Comparison of ENCODE assay signal across 8 mouse cellular contexts in the genomic region with DNA sequence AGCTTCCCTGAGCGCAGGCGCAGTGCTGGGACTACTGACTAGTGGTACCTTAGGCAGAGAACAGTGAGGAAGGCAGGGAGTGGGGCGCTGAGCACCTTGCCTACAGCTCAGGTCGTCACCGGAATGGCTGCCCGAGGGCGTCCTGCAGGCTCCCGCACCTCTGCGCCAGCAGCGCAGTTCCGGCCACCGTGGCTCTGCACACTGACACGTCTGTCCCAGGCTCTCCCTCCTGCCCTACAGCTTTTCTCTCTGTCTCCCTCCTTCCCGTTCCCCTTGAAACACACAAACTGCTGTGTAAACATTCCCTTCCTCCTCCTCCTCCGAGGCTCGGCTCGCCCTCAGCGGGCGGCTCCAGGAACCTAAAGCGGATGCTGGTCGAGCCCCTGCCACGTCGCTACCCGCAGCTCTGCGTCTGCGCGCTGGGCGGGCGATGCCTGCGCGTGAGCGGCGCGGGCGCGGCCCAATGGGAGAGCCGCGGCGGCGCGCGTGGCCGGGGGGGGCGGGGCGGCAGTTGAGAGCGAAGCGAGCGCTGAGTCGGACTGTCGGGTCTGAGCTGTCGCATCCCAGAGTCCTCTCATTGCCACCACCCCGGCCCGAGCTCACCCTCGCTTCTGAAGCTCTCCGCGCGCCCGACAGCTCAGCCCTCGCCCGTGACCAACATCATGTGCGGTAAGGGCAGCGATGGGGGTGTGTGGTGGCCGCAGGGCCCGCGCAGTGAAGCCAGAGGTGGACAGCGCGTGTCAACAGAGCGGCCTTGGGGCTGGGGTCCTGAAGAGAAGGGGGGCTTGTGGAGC. TPM values are rescaled to one million over a fixed set of nuclear protein-coding genes. Genes with fewer than 3 reads are reported as not detected.
A peak's percentile ranks its signal among the peaks of the same experiment; 100 is the strongest.
DNase-seq lines count a peak whose midpoint lies in the region; ATAC-seq lines count a peak whose summit lies in the region.

Gfpt1 (plus strand) TSS at position 510 of the 794 bp plus-strand sequence.

- H3K4me3 ChIP-seq in forebrain, embryonic 11.5 days (ENCODE audit: low read depth, low read length): peak within 1 kb of the TSS; percentile 85
- H3K4me3 ChIP-seq in heart, embryonic 16.5 days (ENCODE audit: low read length): peak within 1 kb of the TSS; percentile 100
- H3K4me3 ChIP-seq in liver, embryonic 15.5 days (replicated peaks): peak within 1 kb of the TSS; percentile 79
- peak within 1 kb of the TSS; percentile 63 for H3K4me3 ChIP-seq in neural tube, embryonic 12.5 days

- no peaks in the 10 kb centered on the region for H3K27me3 ChIP-seq in forebrain, embryonic 11.5 days (ENCODE audit: control insufficient read depth, insufficient read depth, low read length)
- H3K27me3 ChIP-seq in heart, embryonic 16.5 days (ENCODE audit: control insufficient read depth, insufficient read depth, low read length): no peaks in the 10 kb centered on the region
- H3K27me3 ChIP-seq in liver, embryonic 15.5 days: no peaks in the 10 kb centered on the region
- H3K27me3 ChIP-seq in neural tube, embryonic 12.5 days (replicated peaks): no peaks in the 10 kb centered on the region

- WGBS in forebrain, embryonic 11.5 days: under 1% methylated on average over 68 of the region's 68 CpGs
- WGBS in heart, embryonic 16.5 days: under 1% methylated on average over 63 of the region's 68 CpGs
- WGBS in liver, embryonic 15.5 days (ENCODE audit: insufficient replicate concordance): under 1% methylated on average over 68 of the region's 68 CpGs
- WGBS in neural tube, embryonic 12.5 days: under 1% methylated on average over 68 of the region's 68 CpGs

- peak within 1 kb of the TSS; percentile 90 for H3K9ac ChIP-seq in forebrain, embryonic 11.5 days (ENCODE audit: low read length)
- H3K9ac ChIP-seq in heart, embryonic 16.5 days (ENCODE audit: low read length): peak within 1 kb of the TSS; percentile 99
- peak within 1 kb of the TSS; percentile 91 for H3K9ac ChIP-seq in liver, embryonic 15.5 days
- peak within 1 kb of the TSS; percentile 78 for H3K9ac ChIP-seq in neural tube, embryonic 12.5 days

- no peaks in the 10 kb centered on the region for H3K36me3 ChIP-seq in forebrain, embryonic 11.5 days (ENCODE audit: control insufficient read depth, insufficient read depth, low read length)
- no peaks in the 10 kb centered on the region for H3K36me3 ChIP-seq in heart, embryonic 16.5 days (ENCODE audit: control insufficient read depth, insufficient read depth)
- H3K36me3 ChIP-seq in liver, embryonic 15.5 days (replicated peaks): no peaks in the 10 kb centered on the region
- H3K36me3 ChIP-seq in neural tube, embryonic 12.5 days: no peaks in the 10 kb centered on the region

- H3K9me3 ChIP-seq in forebrain, embryonic 11.5 days (ENCODE audit: control insufficient read depth, low read length): no peaks in the 10 kb centered on the region
- no peaks in the 10 kb centered on the region for H3K9me3 ChIP-seq in heart, embryonic 16.5 days (replicated peaks; ENCODE audit: control insufficient read depth, low read length)
- no peaks in the 10 kb centered on the region for H3K9me3 ChIP-seq in liver, embryonic 15.5 days (replicated peaks)
- H3K9me3 ChIP-seq in neural tube, embryonic 12.5 days: no peaks in the 10 kb centered on the region

- peaks cover 3% of the 10 kb centered on the region; the same call in 1 of the 2 replicates for H3K4me1 ChIP-seq in forebrain, embryonic 11.5 days (replicated peaks; ENCODE audit: control insufficient read depth, insufficient read depth, low read length)
- peaks cover 16% of the 10 kb centered on the region for H3K4me1 ChIP-seq in heart, embryonic 16.5 days (ENCODE audit: control insufficient read depth, insufficient read depth, low read length)
- H3K4me1 ChIP-seq in liver, embryonic 15.5 days (replicated peaks): peaks cover 40% of the 10 kb centered on the region
- H3K4me1 ChIP-seq in neural tube, embryonic 12.5 days: peaks cover 14% of the 10 kb centered on the region; the same call in 1 of the 2 replicates

- peak; percentile 95 for ATAC-seq in forebrain, embryonic 11.5 days (replicated peaks; ENCODE audit: low FRiP score)
- ATAC-seq in heart, embryonic 16.5 days (replicated peaks; ENCODE audit: extremely low read depth, insufficient read depth, low FRiP score): peak; percentile 98
- ATAC-seq in liver, embryonic 15.5 days (ENCODE audit: insufficient read depth): peak; percentile 96
- peak; percentile 96 for ATAC-seq in neural tube, embryonic 12.5 days (ENCODE audit: low FRiP score, low read depth)

- peak within 1 kb of the TSS; percentile 78 for H3K4me2 ChIP-seq in forebrain, embryonic 11.5 days (ENCODE audit: low read depth, low read length, severe bottlenecking)
- peak within 1 kb of the TSS; percentile 63 for H3K4me2 ChIP-seq in heart, embryonic 16.5 days (ENCODE audit: low read depth, low read length)
- peak within 1 kb of the TSS; percentile 99 for H3K4me2 ChIP-seq in liver, embryonic 15.5 days
- H3K4me2 ChIP-seq in neural tube, embryonic 12.5 days (replicated peaks): peak within 1 kb of the TSS; percentile 76

- peak within 1 kb of the TSS; percentile 93 for H3K27ac ChIP-seq in forebrain, embryonic 11.5 days (ENCODE audit: low read depth, low read length)
- H3K27ac ChIP-seq in heart, embryonic 16.5 days (ENCODE audit: low read length): peak within 1 kb of the TSS; percentile 100
- peak within 1 kb of the TSS; percentile 98 for H3K27ac ChIP-seq in liver, embryonic 15.5 days (replicated peaks)
- peak within 1 kb of the TSS; percentile 88 for H3K27ac ChIP-seq in neural tube, embryonic 12.5 days

- DNase-seq in CD8-positive naive resting alpha-beta T cell, adult 2 months (ENCODE audit: low read depth in 2 of 2, low spot score in 2 of 2): peak; percentile 89 to 92
- peak; percentile 86 for DNase-seq in c-Kit-positive CD71-negative TER-119-negative erythroid progenitor cells, embryonic 14.5 days (ENCODE audit: low read depth)
- peak; percentile 96 for DNase-seq in forebrain, embryonic 11.5 days (ENCODE audit: low spot score)
- DNase-seq in kidney, postnatal 36 days: peak; percentile 95 to 98
- DNase-seq in telencephalon, adult 2 months (ENCODE audit: low read depth, low spot score): peak; percentile 83

RNA-seq across cellular contexts. Expression of gene Gfpt1, which starts in this region (rescaled TPM):
- polyA plus RNA-seq in forebrain, embryonic 11.5 days (2014; fragmentation: Nextera tagmentation; extraction: Ambion mirVana): 17.4 and 18.8 TPM in 2 replicates
- 8.3 and 10.2 TPM in 2 replicates for polyA plus RNA-seq in heart, embryonic 16.5 days (2015; fragmentation: Nextera tagmentation; extraction: Ambion mirVana)
- polyA plus RNA-seq in liver, embryonic 15.5 days (2015; fragmentation: Nextera tagmentation; extraction: Ambion mirVana): 6.5 and 6.7 TPM in 2 replicates
- polyA plus RNA-seq in neural tube, embryonic 12.5 days (2016; fragmentation: Nextera tagmentation; extraction: Ambion mirVana): 16.4 and 20.9 TPM in 2 replicates

Comparison
In these comparisons a context has a peak if more than half of its experiments do, and no peak if none do; other contexts are left out.
1. Peak in every context shown above with its lines: DNase-seq, ATAC-seq, H3K4me3 ChIP-seq and H3K27ac ChIP-seq.